Mouse (Mus musculus): ENCODE data around the gene Pbx3. TPM values are rescaled to one million over a fixed set of nuclear protein-coding genes. Genes with fewer than 3 reads are reported as not detected.

The Pbx3 gene
- polyA plus RNA-seq, 1 experiment from 2014 or later: 101 TPM

GRCm38 (mm10) chr2:34249141-34249960, 123.6 kb downstream of the Pbx3 start:
- H3K36me3 ChIP-seq: no peaks in the 10 kb centered on the region
- no peaks in the 10 kb centered on the region for H3K27me3 ChIP-seq
- peak overlapping the region; percentile 67 for H3K4me2 ChIP-seq (replicated peaks)
- ATAC-seq: peak; percentile 97
- peak overlapping the region; percentile 61 for H3K9ac ChIP-seq (replicated peaks)
- H3K4me3 ChIP-seq (replicated peaks): peak overlapping the region; percentile 42
- H3K9me3 ChIP-seq: no peaks in the 10 kb centered on the region
- 1% methylated on average over 15 of the region's 15 CpGs for WGBS
- peak overlapping the region; percentile 95 for H3K27ac ChIP-seq
- H3K4me1 ChIP-seq (replicated peaks): peaks cover 70% of the 10 kb centered on the region

GRCm38 (mm10) chr2:34240885-34241284, 132.1 kb downstream of the Pbx3 start:
- Histone ChIP-seq H3K9ac (replicated peaks) (no peak overlapping the region), H3K4me2 (replicated peaks) (no peak overlapping the region), H3K36me3 (no peaks in the 10 kb centered on the region), H3K27ac (no peak overlapping the region), H3K27me3 (no peaks in the 10 kb centered on the region), H3K4me1 (replicated peaks) (peaks cover 52% of the 10 kb centered on the region), H3K4me3 (replicated peaks) (no peak overlapping the region), H3K9me3 (no peaks in the 10 kb centered on the region)
- no peak for ATAC-seq

GRCm38 (mm10) chr2:34239315-34239858, 133.6 kb downstream of the Pbx3 start:
- Histone ChIP-seq H3K4me3 (replicated peaks) (no peak overlapping the region), H3K36me3 (no peaks in the 10 kb centered on the region), H3K9ac (replicated peaks) (no peak overlapping the region), H3K27ac (peak overlapping the region; percentile 57), H3K27me3 (no peaks in the 10 kb centered on the region), H3K9me3 (no peaks in the 10 kb centered on the region), H3K4me1 (replicated peaks) (peaks cover 55% of the 10 kb centered on the region), H3K4me2 (replicated peaks) (no peak overlapping the region)
- peak; percentile 60; the same call in 1 of the 2 replicates for ATAC-seq
- 21% methylated on average over 4 of the region's 4 CpGs for WGBS

- peak overlapping the region; percentile 25 for H3K4me2 ChIP-seq (replicated peaks)
Measured at GRCm38 (mm10) chr2:34235467-34236075, 137.4 kb downstream of the Pbx3 start.

GRCm38 (mm10) chr2:34234274-34234673, 138.7 kb downstream of the Pbx3 start:
- Histone ChIP-seq H3K9me3 (no peaks in the 10 kb centered on the region), H3K4me1 (replicated peaks) (peaks cover 82% of the 10 kb centered on the region), H3K27ac (no peak overlapping the region), H3K4me3 (replicated peaks) (no peak overlapping the region), H3K27me3 (no peaks in the 10 kb centered on the region), H3K4me2 (replicated peaks) (no peak overlapping the region), H3K36me3 (no peaks in the 10 kb centered on the region), H3K9ac (replicated peaks) (no peak overlapping the region)
- 29% methylated on average over 1 of the region's 1 CpGs for WGBS
- no peak for ATAC-seq

More at GRCm38 (mm10) chr2:34235467-34236075, 137.4 kb downstream of the Pbx3 start:
- H3K27me3 ChIP-seq: no peaks in the 10 kb centered on the region
- no peaks in the 10 kb centered on the region for H3K36me3 ChIP-seq
- H3K4me1 ChIP-seq (replicated peaks): peaks cover 78% of the 10 kb centered on the region
- H3K27ac ChIP-seq: peak overlapping the region; percentile 76
- H3K4me3 ChIP-seq (replicated peaks): no peak overlapping the region
- H3K9ac ChIP-seq (replicated peaks): 0 out of 2 replicates have a peak overlapping the region, but pooled peaks have one; percentile 41
- 0 out of 2 replicates have a peak, but pooled peaks have one; percentile 20 for ATAC-seq
- H3K9me3 ChIP-seq: no peaks in the 10 kb centered on the region
- WGBS: 23% methylated on average over 8 of the region's 8 CpGs

- Histone ChIP-seq H3K4me1 (replicated peaks) (peaks cover 86% of the 10 kb centered on the region), H3K4me3 (replicated peaks) (no peak overlapping the region), H3K9ac (replicated peaks) (no peak overlapping the region), H3K27me3 (no peaks in the 10 kb centered on the region), H3K4me2 (replicated peaks) (no peak overlapping the region), H3K36me3 (no peaks in the 10 kb centered on the region), H3K27ac (peak overlapping the region; percentile 44; the same call in 1 of the 2 replicates), H3K9me3 (no peaks in the 10 kb centered on the region)
- WGBS: 70% methylated on average over 5 of the region's 5 CpGs
- no peak for ATAC-seq
Measured at GRCm38 (mm10) chr2:34233271-34233670, 139.7 kb downstream of the Pbx3 start.

- no peak overlapping the region for H3K9ac ChIP-seq (replicated peaks)
- H3K4me1 ChIP-seq (replicated peaks): peaks cover 74% of the 10 kb centered on the region
- H3K9me3 ChIP-seq: no peaks in the 10 kb centered on the region
- no peak overlapping the region for H3K4me3 ChIP-seq (replicated peaks)
- H3K27ac ChIP-seq: peak overlapping the region; percentile 67
- 44% methylated on average over 4 of the region's 4 CpGs for WGBS
- H3K4me2 ChIP-seq (replicated peaks): no peak overlapping the region
- no peaks in the 10 kb centered on the region for H3K36me3 ChIP-seq
- no peaks in the 10 kb centered on the region for H3K27me3 ChIP-seq
- peak; percentile 43; the same call in 1 of the 2 replicates for ATAC-seq
Measured at GRCm38 (mm10) chr2:34227688-34228087, 145.3 kb downstream of the Pbx3 start.

- 47% methylated on average over 6 of the region's 6 CpGs for WGBS
- ATAC-seq: no peak
Measured at GRCm38 (mm10) chr2:34225470-34225869, 147.5 kb downstream of the Pbx3 start.

GRCm38 (mm10) chr2:34221477-34221876, 151.5 kb downstream of the Pbx3 start:
- no peak overlapping the region for H3K9ac ChIP-seq (replicated peaks)
- no peak overlapping the region for H3K4me2 ChIP-seq (replicated peaks)
- peaks cover 20% of the 10 kb centered on the region for H3K4me1 ChIP-seq (replicated peaks)
- no peak overlapping the region for H3K27ac ChIP-seq
- H3K9me3 ChIP-seq: no peaks in the 10 kb centered on the region
- no peak overlapping the region for H3K4me3 ChIP-seq (replicated peaks)
- H3K27me3 ChIP-seq: no peaks in the 10 kb centered on the region
- no peak for ATAC-seq
- 66% methylated on average over 3 of the region's 3 CpGs for WGBS
- no peaks in the 10 kb centered on the region for H3K36me3 ChIP-seq

More at GRCm38 (mm10) chr2:34225470-34225869, 147.5 kb downstream of the Pbx3 start:
- Histone ChIP-seq H3K4me1 (replicated peaks) (peaks cover 54% of the 10 kb centered on the region), H3K36me3 (no peaks in the 10 kb centered on the region), H3K27me3 (no peaks in the 10 kb centered on the region), H3K9me3 (no peaks in the 10 kb centered on the region), H3K4me3 (replicated peaks) (no peak overlapping the region), H3K4me2 (replicated peaks) (no peak overlapping the region), H3K27ac (0 out of 2 replicates have a peak overlapping the region, but pooled peaks have one; percentile 19), H3K9ac (replicated peaks) (no peak overlapping the region)

- Histone ChIP-seq H3K4me2 (replicated peaks) (no peak overlapping the region), H3K9me3 (no peaks in the 10 kb centered on the region), H3K27ac (no peak overlapping the region), H3K4me1 (replicated peaks) (peaks cover 5% of the 10 kb centered on the region), H3K9ac (replicated peaks) (no peak overlapping the region), H3K36me3 (no peaks in the 10 kb centered on the region), H3K27me3 (no peaks in the 10 kb centered on the region), H3K4me3 (replicated peaks) (no peak overlapping the region)
- WGBS: 94% methylated on average over 1 of the region's 1 CpGs
- ATAC-seq: no peak
Measured at GRCm38 (mm10) chr2:34219150-34219549, 153.8 kb downstream of the Pbx3 start.

- H3K4me3 ChIP-seq (replicated peaks): no peak overlapping the region
- H3K9ac ChIP-seq (replicated peaks): no peak overlapping the region
- H3K27me3 ChIP-seq: no peaks in the 10 kb centered on the region
- no peaks in the 10 kb centered on the region for H3K9me3 ChIP-seq
- 0 out of 2 replicates have a peak, but pooled peaks cover 3% of the 10 kb centered on the region for H3K36me3 ChIP-seq
- H3K4me2 ChIP-seq (replicated peaks): no peak overlapping the region
- ATAC-seq: no peak
- H3K27ac ChIP-seq: no peak overlapping the region
- H3K4me1 ChIP-seq (replicated peaks): no peaks in the 10 kb centered on the region
- 77% methylated on average over 5 of the region's 5 CpGs for WGBS
Measured at GRCm38 (mm10) chr2:34217596-34217995, 155.3 kb downstream of the Pbx3 start.

GRCm38 (mm10) chr2:34215496-34215895, 157.4 kb downstream of the Pbx3 start:
- 81% methylated on average over 5 of the region's 5 CpGs for WGBS
- Histone ChIP-seq H3K4me2 (replicated peaks) (no peak overlapping the region), H3K36me3 (0 out of 2 replicates have a peak, but pooled peaks cover 14% of the 10 kb centered on the region), H3K27me3 (no peaks in the 10 kb centered on the region), H3K4me3 (replicated peaks) (no peak overlapping the region), H3K27ac (no peak overlapping the region), H3K4me1 (replicated peaks) (no peaks in the 10 kb centered on the region), H3K9ac (replicated peaks) (no peak overlapping the region), H3K9me3 (no peaks in the 10 kb centered on the region)
- no peak for ATAC-seq

Measured in midbrain, embryonic 13.5 days (tissue).